Mouse (Mus musculus) myocyte (in vitro differentiated cells): ENCODE measurements around the gene Thnsl1.

ENCODE experiments used
- CEBPB ChIP-seq: IDR thresholded peaks from 2 replicates; pipeline ENCODE4 v1.6.1; 2011; ENCODE audit warnings: mild to moderate bottlenecking, moderate library complexity; ENCODE audit not compliant: poor library complexity, insufficient read depth, severe bottlenecking
- E2F4 ChIP-seq: IDR thresholded peaks from one replicate; pipeline ENCODE4 v1.6.1; 2011; ENCODE audit warnings: mild to moderate bottlenecking, control low read depth, moderate library complexity; ENCODE audit not compliant: insufficient read depth
- MAX ChIP-seq: IDR thresholded peaks from one replicate; pipeline ENCODE4 v1.6.1; 2011; ENCODE audit warnings: low read depth, mild to moderate bottlenecking, control low read depth
- MYOD1 ChIP-seq, 3 experiments: IDR thresholded peaks; one replicate each; pipeline ENCODE4 v1.6.1; 2011; ENCODE audit warnings: control low read depth in 2 of 3, low read depth in 2 of 3, mild to moderate bottlenecking in 2 of 3, moderate library complexity in 1 of 3; ENCODE audit not compliant: insufficient read length in 2 of 3, control insufficient read depth in 1 of 3
- MYOG ChIP-seq, 3 experiments: IDR thresholded peaks; one replicate each; pipeline ENCODE4 v1.6.1; 2011; ENCODE audit warnings: control low read depth in 2 of 3, low read depth in 2 of 3, mild to moderate bottlenecking in 2 of 3; ENCODE audit not compliant: insufficient read length in 2 of 3, control insufficient read depth in 1 of 3, insufficient read depth in 1 of 3
- POLR2A ChIP-seq: IDR thresholded peaks from one replicate; pipeline ENCODE4 v1.6.1; 2011; ENCODE audit warnings: low read depth, mild to moderate bottlenecking, control low read depth, moderate library complexity; ENCODE audit not compliant: insufficient read length
- POLR2AphosphoS2 ChIP-seq: IDR thresholded peaks from one replicate; pipeline ENCODE4 v1.6.1; 2011; ENCODE audit warnings: low read depth, control low read depth; ENCODE audit not compliant: insufficient read length
- REST ChIP-seq: IDR thresholded peaks from one replicate; pipeline ENCODE4 v1.6.1; 2011; ENCODE audit warnings: mild to moderate bottlenecking, control low read depth, moderate library complexity; ENCODE audit not compliant: insufficient read depth, insufficient read length
- TCF12 ChIP-seq: IDR thresholded peaks from one replicate; pipeline ENCODE4 v1.6.1; 2011; ENCODE audit warnings: mild to moderate bottlenecking, control low read depth; ENCODE audit not compliant: poor library complexity, insufficient read depth, severe bottlenecking
- TCF3 ChIP-seq: IDR thresholded peaks from one replicate; pipeline ENCODE4 v1.6.1; 2011; ENCODE audit warnings: low read depth, control low read depth; ENCODE audit not compliant: insufficient read length
- USF1 ChIP-seq: IDR thresholded peaks from one replicate; pipeline ENCODE4 v1.6.1; 2011; ENCODE audit warnings: low read depth, mild to moderate bottlenecking, control low read depth, moderate library complexity

GRCm38 (mm10) chr2:21215284-21215683 lies 9.8 kb downstream of the Thnsl1 start:
- TF ChIP-seq MYOD1 (IDR thresholded peaks at IDR 0.05; ENCODE audit: control insufficient read depth in 1 of 3, insufficient read length in 2 of 3, low read depth in 2 of 3): no peak
- TF ChIP-seq E2F4: no peak
- no peak for TF ChIP-seq MYOG (IDR thresholded peaks at IDR 0.05; ENCODE audit: control insufficient read depth in 1 of 3, insufficient read depth in 1 of 3, insufficient read length in 2 of 3, low read depth in 2 of 3)
- no peak for TF ChIP-seq POLR2A
- no peak for TF ChIP-seq USF1
- TF ChIP-seq TCF3: no peak
- TF ChIP-seq POLR2AphosphoS2: no peak
- TF ChIP-seq CEBPB: no peak
- no peak for TF ChIP-seq MAX
- no peak for TF ChIP-seq TCF12
- TF ChIP-seq REST: no peak
